Mouse (Mus musculus) G1E (cell line): ENCODE data around the gene Ccr7.

Source experiments
- CTCF ChIP-seq: IDR thresholded peaks from 2 replicates; pipeline ENCODE4 v1.5.1; 2012; ENCODE audit warnings: low read depth, low read length, inconsistent platforms, mixed read lengths
- GATA1 ChIP-seq: IDR thresholded peaks from 2 replicates; pipeline ENCODE4 v1.6.1; 2012; ENCODE audit warnings: borderline replicate concordance, low read length, inconsistent platforms, mixed read lengths
- GATA2 ChIP-seq: IDR thresholded peaks from 2 replicates; pipeline ENCODE4 v1.6.1; 2012; ENCODE audit warnings: low read depth, low read length, inconsistent platforms, borderline replicate concordance

DNA sequence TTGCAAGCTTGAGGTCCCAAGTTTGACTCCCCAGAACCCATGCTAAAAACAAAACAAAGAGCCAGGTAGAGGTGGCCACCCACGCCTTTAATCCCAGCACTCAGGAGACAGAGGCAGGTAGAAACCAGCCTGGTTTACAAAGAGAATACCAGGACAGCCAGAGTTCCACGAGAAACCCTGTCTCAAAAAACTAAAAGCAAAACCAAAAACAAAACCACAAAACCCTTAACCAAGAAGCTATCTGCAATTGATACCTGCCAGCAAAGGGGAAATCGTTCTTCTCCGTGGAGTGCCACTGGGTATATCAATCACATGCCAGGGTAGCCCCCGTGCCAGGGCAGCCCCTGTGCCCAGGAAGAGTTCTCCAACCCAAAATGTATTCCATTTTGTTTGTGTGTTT lies 54.7 kb downstream of the Ccr7 start:
- no peak for TF ChIP-seq CTCF
- TF ChIP-seq GATA1 = no peak
- TF ChIP-seq GATA2 = no peak
